ENCODE assay signal across 24 mouse cellular contexts in genomic region chr19:56389176-56389575, GRCm38 (mm10). TPM values are rescaled to one million over a fixed set of nuclear protein-coding genes. Genes with fewer than 3 reads are reported as not detected.
A peak's percentile ranks its signal among the peaks of the same experiment; 100 is the strongest.
DNase-seq lines count a peak whose midpoint lies in the region; ATAC-seq and TF ChIP-seq lines count a peak whose summit lies in the region.
"Had no signal": no experiment of that assay in that cellular context is flagged by ENCODE, and none has a peak within 500 bp of the region (broad histone marks: within the 10 kb centered on the region; RNA-seq: fewer than 3 reads in every experiment).

No protein-coding gene starts in this region.

- DNase-seq in gastrocnemius, adult 2 months: peak; percentile 83
- no peak for DNase-seq in gastrocnemius, postnatal 10 days
- peak; percentile 53 to 60 for DNase-seq in heart, adult 2 months
- DNase-seq in cerebellum, adult 9-10 months: no peak
- no peak for DNase-seq in kidney, adult 11 months
- DNase-seq: adrenal gland, adult 8-10 months; cerebellum, adult 11-12 months; cerebellum, postnatal 14 days; forebrain, postnatal 0 days; kidney, adult 9 months; kidney, postnatal 14 days; left cerebral cortex, postnatal 4 days; liver; lung, postnatal 4 days; midbrain, embryonic 14.5 days had no signal

- peak; percentile 64; the same call in 1 of the 2 replicates for TF ChIP-seq POLR2A in heart, adult 2 months (IDR thresholded peaks at IDR 0.05; ENCODE audit: insufficient read depth, low read depth, low read length)
- no peak for TF ChIP-seq POLR2A in myocyte (IDR thresholded peaks at IDR 0.05; ENCODE audit: insufficient read length, low read depth)

- no peaks in the 10 kb centered on the region for H3K9me3 ChIP-seq in heart, embryonic 14.5 days (ENCODE audit: control insufficient read depth, low read length)
- no peaks in the 10 kb centered on the region for H3K9me3 ChIP-seq in midbrain, embryonic 16.5 days (replicated peaks; ENCODE audit: control insufficient read depth, low read length, poor library complexity, severe bottlenecking)
- H3K9me3 ChIP-seq: hindbrain, embryonic 15.5 days; liver, embryonic 15.5 days; lung, embryonic 15.5 days had no signal

- no peak for TF ChIP-seq CTCF in gastrocnemius, adult 2 months (IDR thresholded peaks at IDR 0.05)
- no peak for TF ChIP-seq CTCF in heart, adult 2 months (IDR thresholded peaks at IDR 0.05)

- peaks cover 1% of the 10 kb centered on the region; the same call in 1 of the 2 replicates for H3K4me1 ChIP-seq in heart, adult 2 months (ENCODE audit: control insufficient read depth, insufficient read depth, low read length)
- H3K4me1 ChIP-seq in heart, embryonic 14.5 days (ENCODE audit: control insufficient read depth in 2 of 2, insufficient read depth in 2 of 2, low read length in 2 of 2): peaks cover 13 to 31% of the 10 kb centered on the region in 2 experiments
- H3K4me1 ChIP-seq in midbrain, embryonic 16.5 days (ENCODE audit: control insufficient read depth, insufficient read depth, low read length): no peaks in the 10 kb centered on the region
- H3K4me1 ChIP-seq: hindbrain, embryonic 15.5 days had no signal

- TF ChIP-seq EP300 in heart, adult 2 months (IDR thresholded peaks at IDR 0.05; ENCODE audit: insufficient read depth, low read depth, low read length): peak; percentile 42; the same call in 1 of the 2 replicates

- no peaks in the 10 kb centered on the region for H3K79me2 ChIP-seq in heart, adult 2 months (replicated peaks; ENCODE audit: control insufficient read depth, insufficient read depth, low read length)
- no peaks in the 10 kb centered on the region for H3K79me2 ChIP-seq in myocyte (ENCODE audit: control insufficient read depth, insufficient read depth)

- peak overlapping the region; percentile 71 for H3K4me3 ChIP-seq in gastrocnemius, adult 2 months
- H3K4me3 ChIP-seq in heart, adult 2 months: peak overlapping the region; percentile 28
- peak overlapping the region; percentile 45 to 60 for H3K4me3 ChIP-seq in heart, embryonic 14.5 days (ENCODE audit: control insufficient read depth in 1 of 2, insufficient read depth in 1 of 2, low read depth in 1 of 2, low read length in 2 of 2)
- H3K4me3 ChIP-seq in myocyte: peak overlapping the region; percentile 19
- no peak overlapping the region for H3K4me3 ChIP-seq in midbrain, embryonic 16.5 days (ENCODE audit: low read depth, low read length)
- H3K4me3 ChIP-seq: hindbrain, embryonic 15.5 days; liver, embryonic 15.5 days; lung, embryonic 15.5 days had no signal

- H3K27ac ChIP-seq in gastrocnemius, adult 2 months: peak overlapping the region; percentile 96
- peak overlapping the region; percentile 95 for H3K27ac ChIP-seq in heart, adult 2 months
- peak overlapping the region; percentile 84 to 95 for H3K27ac ChIP-seq in heart, embryonic 14.5 days (replicated peaks in 1 of 2; ENCODE audit: control insufficient read depth in 1 of 2, insufficient read depth in 1 of 2, low read depth in 2 of 2, low read length in 2 of 2)
- no peak overlapping the region for H3K27ac ChIP-seq in midbrain, embryonic 16.5 days (ENCODE audit: low read length)
- H3K27ac ChIP-seq: hindbrain, embryonic 15.5 days; liver, embryonic 15.5 days; lung, embryonic 15.5 days; stomach, postnatal 0 days had no signal

- H3ac ChIP-seq in myocyte (ENCODE audit: control insufficient read depth, insufficient read length): no peak overlapping the region

- WGBS in heart, adult 2 months: 66% methylated on average over 11 of the region's 11 CpGs
- 53% methylated on average over 11 of the region's 11 CpGs for WGBS in heart, embryonic 14.5 days
- WGBS in midbrain, embryonic 16.5 days: 95% methylated on average over 11 of the region's 11 CpGs

- no peaks in the 10 kb centered on the region for H3K27me3 ChIP-seq in heart, adult 2 months (ENCODE audit: control insufficient read depth, insufficient read depth, low read length)
- H3K27me3 ChIP-seq in heart, embryonic 14.5 days (ENCODE audit: control insufficient read depth, insufficient read depth, low read length): no peaks in the 10 kb centered on the region
- H3K27me3 ChIP-seq in myocyte (ENCODE audit: control insufficient read depth, insufficient read depth, insufficient read length): no peaks in the 10 kb centered on the region
- H3K27me3 ChIP-seq in midbrain, embryonic 16.5 days (ENCODE audit: control insufficient read depth, insufficient read depth, low read depth, low read length): no peaks in the 10 kb centered on the region
- H3K27me3 ChIP-seq: liver, embryonic 15.5 days; lung, embryonic 15.5 days had no signal

- H3K9ac ChIP-seq in heart, adult 2 months (ENCODE audit: low read depth, low read length): peak overlapping the region; percentile 73
- peak overlapping the region; percentile 88 for H3K9ac ChIP-seq in heart, embryonic 14.5 days (ENCODE audit: low read length)
- no peak overlapping the region for H3K9ac ChIP-seq in midbrain, embryonic 16.5 days (ENCODE audit: low read depth, low read length)
- H3K9ac ChIP-seq: forebrain, postnatal 0 days; hindbrain, embryonic 15.5 days; liver, embryonic 15.5 days; lung, embryonic 15.5 days had no signal

- peaks cover 6% of the 10 kb centered on the region for H3K36me3 ChIP-seq in heart, adult 2 months (ENCODE audit: control insufficient read depth, insufficient read depth, low read length)
- peaks cover 29% of the 10 kb centered on the region for H3K36me3 ChIP-seq in heart, embryonic 14.5 days (ENCODE audit: control insufficient read depth, insufficient read depth, low read length)
- no peaks in the 10 kb centered on the region for H3K36me3 ChIP-seq in myocyte (ENCODE audit: control insufficient read depth, insufficient read depth)
- no peaks in the 10 kb centered on the region for H3K36me3 ChIP-seq in midbrain, embryonic 16.5 days (ENCODE audit: control insufficient read depth, insufficient read depth, low read length)
- H3K36me3 ChIP-seq: hindbrain, embryonic 15.5 days; liver, embryonic 15.5 days; lung, embryonic 15.5 days had no signal

- intact Hi-C loops in gastrocnemius, adult 2 months (cut with DNase I): no loop called here
- intact Hi-C loops in heart, adult 2 months (cut with DNase I): no loop called here

- ATAC-seq in heart, embryonic 14.5 days (ENCODE audit: insufficient number of reproducible peaks, insufficient read depth, low FRiP score, low read depth): no peak
- ATAC-seq in midbrain, embryonic 16.5 days: no peak
- ATAC-seq: activated CD4-positive, CD25-positive, alpha-beta regulatory T cell, adult 4 months; forebrain, postnatal 0 days had no signal

- peak overlapping the region; percentile 62 for H3K4me2 ChIP-seq in heart, embryonic 14.5 days (ENCODE audit: low read length)
- H3K4me2 ChIP-seq in myocyte (ENCODE audit: low read depth): peak overlapping the region; percentile 69
- no peak overlapping the region for H3K4me2 ChIP-seq in midbrain, embryonic 16.5 days (ENCODE audit: low read length)
- H3K4me2 ChIP-seq: hindbrain, embryonic 15.5 days; lung, embryonic 15.5 days had no signal

TF ChIP-seq in myocyte, 11 proteins besides CTCF, POLR2A, EP300 and RAD21:
- TF ChIP-seq USF1 (IDR thresholded peaks at IDR 0.05; ENCODE audit: low read depth) (no peak), REST (IDR thresholded peaks at IDR 0.05; ENCODE audit: insufficient read depth, insufficient read length) (no peak), TCF12 (IDR thresholded peaks at IDR 0.05; ENCODE audit: insufficient read depth, poor library complexity, severe bottlenecking) (no peak), MYOD1 (IDR thresholded peaks at IDR 0.05; ENCODE audit: control insufficient read depth in 1 of 3, insufficient read length in 2 of 3, low read depth in 2 of 3) (no peak), MYOG (IDR thresholded peaks at IDR 0.05; ENCODE audit: control insufficient read depth in 1 of 3, insufficient read depth in 1 of 3, insufficient read length in 2 of 3, low read depth in 2 of 3) (no peak), POLR2AphosphoS2 (IDR thresholded peaks at IDR 0.05; ENCODE audit: insufficient read length, low read depth) (no peak), CEBPB (IDR thresholded peaks at IDR 0.05; ENCODE audit: insufficient read depth, poor library complexity, severe bottlenecking) (no peak), E2F4 (IDR thresholded peaks at IDR 0.05; ENCODE audit: insufficient read depth) (no peak), MAX (IDR thresholded peaks at IDR 0.05; ENCODE audit: low read depth) (no peak), SRF (IDR thresholded peaks at IDR 0.05; ENCODE audit: control insufficient read depth, insufficient read length, low read depth) (no peak)

RNA-seq across cellular contexts. Expression of gene Nrap, which starts 0.7 kb away (rescaled TPM):
- 100 to 1,000 TPM; 675 to 914 TPM for total RNA-seq in gastrocnemius, adult 2 months (2021)
- 100 to 1,000 TPM; 478 to 505 TPM for total RNA-seq in gastrocnemius, postnatal 10 days (2021)
- total RNA-seq in heart, adult 2 months (2021): 100 to 1,000 TPM; 307 to 420 TPM
- 135 and 161 TPM in 2 replicates for polyA plus RNA-seq in heart, adult 2 months (2012; rRNA removed)
- 35.6 and 40.3 TPM in 2 replicates for polyA plus RNA-seq in heart, embryonic 14.5 days (2014; fragmentation: Nextera tagmentation; extraction: Ambion mirVana)
- 25.5 TPM for polyA plus RNA-seq in myocyte (2012; fragmentation: generic; extraction: Trizol)
- polyA plus RNA-seq in midbrain, embryonic 16.5 days (2015; fragmentation: Nextera tagmentation; extraction: Ambion mirVana): 0.97 and 1.3 TPM in 2 replicates
- polyA plus RNA-seq: activated CD4-positive, CD25-positive, alpha-beta regulatory T cell, adult 4 months; embryonic facial prominence, embryonic 11.5 days had no signal

RNA-seq across cellular contexts. Expression of gene Casp7, which starts 7.8 kb away (rescaled TPM):
- total RNA-seq in gastrocnemius, adult 2 months (2021): 1 to 10 TPM; 2.4 to 4.9 TPM
- total RNA-seq in gastrocnemius, postnatal 10 days (2021): 10 to 100 TPM in 1 of 2 experiments, 1 to 10 TPM in 1; 9.9 to 12.9 TPM
- total RNA-seq in heart, adult 2 months (2021): 10 to 100 TPM; 11.7 to 12.5 TPM
- 9.2 and 12.6 TPM in 2 replicates for polyA plus RNA-seq in heart, adult 2 months (2012; rRNA removed)
- polyA plus RNA-seq in heart, embryonic 14.5 days (2014; fragmentation: Nextera tagmentation; extraction: Ambion mirVana): 28.6 and 32.3 TPM in 2 replicates
- 6.6 TPM for polyA plus RNA-seq in myocyte (2012; fragmentation: generic; extraction: Trizol)
- 22.2 and 26.0 TPM in 2 replicates for polyA plus RNA-seq in midbrain, embryonic 16.5 days (2015; fragmentation: Nextera tagmentation; extraction: Ambion mirVana)

Comparison
In these comparisons a context has a peak if more than half of its experiments do, and no peak if none do; other contexts are left out.
1. DNase-seq: peak in gastrocnemius, adult 2 months (single experiment) and heart, adult 2 months (2 of 2); none in gastrocnemius, postnatal 10 days (single experiment), cerebellum, adult 9-10 months (single experiment) and kidney, adult 11 months (single experiment).
2. RNA of gene Nrap, which starts 0.7 kb away (polyA plus RNA-seq): 135 to 161 TPM in heart, adult 2 months, 35.6 to 40.3 TPM in heart, embryonic 14.5 days and 25.5 TPM in myocyte (single experiment); 0.97 to 1.3 TPM in midbrain, embryonic 16.5 days; every median in the first group is over 10 times any median in the second.